Mouse (Mus musculus): ENCODE measurements around the gene Eif4ebp2. TPM values are rescaled to one million over a fixed set of nuclear protein-coding genes. Genes with fewer than 3 reads are reported as not detected.

Eif4ebp2 gene
- polyA plus RNA-seq, 1 experiment from 2014 or later: 37.4 TPM

DNA sequence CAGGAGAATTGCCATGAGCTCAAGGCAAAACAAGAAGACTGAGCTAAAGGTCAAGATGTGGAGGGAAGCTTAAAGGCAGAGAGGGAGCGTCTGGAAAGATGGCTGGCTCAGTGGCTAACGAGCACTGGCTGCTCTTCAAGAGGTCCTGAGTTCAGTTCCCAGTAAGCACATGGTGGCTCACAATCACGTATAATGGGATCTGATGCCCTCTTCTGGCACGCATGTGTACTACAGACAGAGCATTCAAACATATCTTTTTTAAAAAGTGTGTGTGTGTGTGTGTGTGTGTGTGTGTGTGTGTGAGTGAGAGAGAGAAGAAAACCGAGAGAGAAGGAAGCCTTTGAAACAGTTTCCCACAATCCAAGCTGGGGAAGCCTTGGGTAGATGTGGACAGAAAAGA, 50.0 kb downstream of the Eif4ebp2 start:
- 74% methylated on average over 5 of the region's 5 CpGs for WGBS
- Histone ChIP-seq H3K27me3 (ENCODE audit: control insufficient read depth, insufficient read depth, low read length) (no peaks in the 10 kb centered on the region), H3K4me1 (replicated peaks; ENCODE audit: control insufficient read depth, insufficient read depth, low read length) (no peaks in the 10 kb centered on the region), H3K36me3 (replicated peaks; ENCODE audit: control insufficient read depth, insufficient read depth) (no peaks in the 10 kb centered on the region), H3K4me2 (replicated peaks) (no peak overlapping the region), H3K4me3 (replicated peaks; ENCODE audit: low read length) (no peak overlapping the region), H3K9me3 (ENCODE audit: control insufficient read depth, low read length) (no peaks in the 10 kb centered on the region), H3K27ac (no peak overlapping the region), H3K9ac (no peak overlapping the region)
- no peak for DNase-seq (ENCODE audit: low spot score)
- no peak for ATAC-seq (ENCODE audit: low FRiP score)

DNA sequence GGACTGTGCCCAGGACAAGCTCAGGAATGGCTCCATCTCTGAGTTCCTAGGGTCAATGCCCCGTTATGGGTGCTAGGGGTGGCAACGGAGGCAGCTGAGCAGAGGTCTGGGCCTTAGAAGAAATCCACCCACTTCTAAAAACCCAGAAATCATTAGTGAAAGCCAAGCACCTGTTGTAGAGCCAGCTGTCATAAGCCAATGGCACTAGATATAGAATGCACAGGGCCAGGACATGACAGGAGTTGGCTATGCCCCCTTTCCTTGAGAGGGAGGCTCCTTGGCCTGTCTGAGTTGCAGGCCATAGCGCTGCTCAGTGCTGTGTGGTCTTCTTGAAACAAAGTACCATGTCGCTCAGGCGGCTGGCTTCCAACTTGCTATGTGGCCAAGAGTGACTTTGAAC, 52.1 kb downstream of the Eif4ebp2 start:
- no peak overlapping the region for H3K27ac ChIP-seq
- WGBS: 89% methylated on average over 5 of the region's 5 CpGs
- no peak overlapping the region for H3K4me3 ChIP-seq (replicated peaks; ENCODE audit: low read length)

DNA sequence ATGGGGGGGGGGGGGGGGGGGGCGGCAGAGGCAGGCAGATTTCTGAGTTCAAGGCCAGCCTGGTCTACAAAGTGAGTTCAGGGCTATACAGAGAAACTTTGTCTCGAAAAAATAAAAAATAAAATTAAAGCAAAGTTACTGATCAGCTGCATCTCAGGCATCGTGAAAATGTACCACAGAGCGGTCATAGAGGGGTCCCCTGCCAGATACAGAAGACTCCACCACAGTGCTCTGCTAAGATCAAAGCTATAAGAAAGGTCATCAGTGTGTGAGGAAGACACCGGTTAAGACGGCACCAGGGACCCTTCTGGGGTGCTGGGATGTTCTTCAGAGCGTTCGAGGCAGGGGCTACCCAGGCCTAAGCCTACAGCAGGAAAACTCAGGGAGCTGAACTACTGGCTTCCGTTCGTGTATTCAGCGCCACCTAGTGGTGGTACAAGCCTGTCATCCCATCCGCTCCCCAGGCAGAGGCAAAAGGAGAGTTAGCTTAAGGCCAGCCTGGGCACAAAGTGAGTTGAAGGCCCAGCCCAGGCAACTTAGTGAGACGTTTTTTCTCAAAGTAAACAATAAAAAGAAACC, 53.2 kb downstream of the Eif4ebp2 start:
- Histone ChIP-seq H3K4me1 (replicated peaks; ENCODE audit: control insufficient read depth, insufficient read depth, low read length) (no peaks in the 10 kb centered on the region), H3K27ac (no peak overlapping the region), H3K9me3 (ENCODE audit: control insufficient read depth, low read length) (no peaks in the 10 kb centered on the region), H3K27me3 (ENCODE audit: control insufficient read depth, insufficient read depth, low read length) (no peaks in the 10 kb centered on the region), H3K36me3 (replicated peaks; ENCODE audit: control insufficient read depth, insufficient read depth) (no peaks in the 10 kb centered on the region), H3K4me2 (replicated peaks) (no peak overlapping the region), H3K9ac (no peak overlapping the region), H3K4me3 (replicated peaks; ENCODE audit: low read length) (no peak overlapping the region)
- peak; percentile 87 for ATAC-seq (ENCODE audit: low FRiP score)
- WGBS: 27% methylated on average over 13 of the region's 13 CpGs
- DNase-seq (ENCODE audit: low spot score): peak; percentile 92

More for the DNA sequence above, 52.1 kb downstream of the Eif4ebp2 start:
- Histone ChIP-seq H3K9me3 (ENCODE audit: control insufficient read depth, low read length) (no peaks in the 10 kb centered on the region), H3K27me3 (ENCODE audit: control insufficient read depth, insufficient read depth, low read length) (no peaks in the 10 kb centered on the region), H3K9ac (no peak overlapping the region), H3K4me2 (replicated peaks) (no peak overlapping the region), H3K4me1 (replicated peaks; ENCODE audit: control insufficient read depth, insufficient read depth, low read length) (no peaks in the 10 kb centered on the region), H3K36me3 (replicated peaks; ENCODE audit: control insufficient read depth, insufficient read depth) (no peaks in the 10 kb centered on the region)
- ATAC-seq (ENCODE audit: low FRiP score) (no peak), DNase-seq (ENCODE audit: low spot score) (no peak)

- WGBS: 49% methylated on average over 3 of the region's 3 CpGs
- Histone ChIP-seq H3K4me1 (replicated peaks; ENCODE audit: control insufficient read depth, insufficient read depth, low read length) (no peaks in the 10 kb centered on the region), H3K4me3 (replicated peaks; ENCODE audit: low read length) (no peak overlapping the region), H3K36me3 (replicated peaks; ENCODE audit: control insufficient read depth, insufficient read depth) (no peaks in the 10 kb centered on the region), H3K27ac (no peak overlapping the region), H3K27me3 (ENCODE audit: control insufficient read depth, insufficient read depth, low read length) (no peaks in the 10 kb centered on the region), H3K4me2 (replicated peaks) (no peak overlapping the region), H3K9ac (no peak overlapping the region), H3K9me3 (ENCODE audit: control insufficient read depth, low read length) (no peaks in the 10 kb centered on the region)
- ATAC-seq (ENCODE audit: low FRiP score) (no peak), DNase-seq (ENCODE audit: low spot score) (no peak)
Observed at GRCm38 (mm10) chr10:61398125-61398524, 54.3 kb downstream of the Eif4ebp2 start.

- WGBS: 27% methylated on average over 9 of the region's 9 CpGs
Observed at GRCm38 (mm10) chr10:61394476-61395136, 57.9 kb downstream of the Eif4ebp2 start.

GRCm38 (mm10) chr10:61392584-61392983, 59.9 kb downstream of the Eif4ebp2 start:
- no peaks in the 10 kb centered on the region for H3K4me1 ChIP-seq (replicated peaks; ENCODE audit: control insufficient read depth, insufficient read depth, low read length)
- no peak overlapping the region for H3K4me2 ChIP-seq (replicated peaks)
- no peaks in the 10 kb centered on the region for H3K27me3 ChIP-seq (ENCODE audit: control insufficient read depth, insufficient read depth, low read length)
- ATAC-seq (ENCODE audit: low FRiP score) (no peak), DNase-seq (ENCODE audit: low spot score) (no peak)
- no peak overlapping the region for H3K9ac ChIP-seq
- H3K36me3 ChIP-seq (replicated peaks; ENCODE audit: control insufficient read depth, insufficient read depth): no peaks in the 10 kb centered on the region
- H3K9me3 ChIP-seq (ENCODE audit: control insufficient read depth, low read length): no peaks in the 10 kb centered on the region
- H3K4me3 ChIP-seq (replicated peaks; ENCODE audit: low read length): no peak overlapping the region
- WGBS: 60% methylated on average over 4 of the region's 4 CpGs
- no peak overlapping the region for H3K27ac ChIP-seq

More at GRCm38 (mm10) chr10:61394476-61395136, 57.9 kb downstream of the Eif4ebp2 start:
- Histone ChIP-seq H3K4me2 (replicated peaks) (no peak overlapping the region), H3K27ac (no peak overlapping the region; the same call in 1 of the 2 replicates), H3K4me3 (replicated peaks; ENCODE audit: low read length) (no peak overlapping the region), H3K9me3 (ENCODE audit: control insufficient read depth, low read length) (no peaks in the 10 kb centered on the region), H3K9ac (no peak overlapping the region), H3K4me1 (replicated peaks; ENCODE audit: control insufficient read depth, insufficient read depth, low read length) (no peaks in the 10 kb centered on the region), H3K27me3 (ENCODE audit: control insufficient read depth, insufficient read depth, low read length) (no peaks in the 10 kb centered on the region), H3K36me3 (replicated peaks; ENCODE audit: control insufficient read depth, insufficient read depth) (no peaks in the 10 kb centered on the region)
- ATAC-seq (ENCODE audit: low FRiP score): no peak
- no peak for DNase-seq (ENCODE audit: low spot score)

- no peaks in the 10 kb centered on the region for H3K4me1 ChIP-seq (replicated peaks; ENCODE audit: control insufficient read depth, insufficient read depth, low read length)
- H3K9me3 ChIP-seq (ENCODE audit: control insufficient read depth, low read length): no peaks in the 10 kb centered on the region
- no peak overlapping the region for H3K4me3 ChIP-seq (replicated peaks; ENCODE audit: low read length)
- 60% methylated on average over 2 of the region's 2 CpGs for WGBS
- H3K4me2 ChIP-seq (replicated peaks): no peak overlapping the region
- DNase-seq (ENCODE audit: low spot score): no peak
- ATAC-seq (ENCODE audit: low FRiP score): no peak
- H3K36me3 ChIP-seq (replicated peaks; ENCODE audit: control insufficient read depth, insufficient read depth): no peaks in the 10 kb centered on the region
- H3K9ac ChIP-seq: no peak overlapping the region
- no peaks in the 10 kb centered on the region for H3K27me3 ChIP-seq (ENCODE audit: control insufficient read depth, insufficient read depth, low read length)
- H3K27ac ChIP-seq: no peak overlapping the region
Observed at GRCm38 (mm10) chr10:61390148-61390547, 62.3 kb downstream of the Eif4ebp2 start.

- H3K4me1 ChIP-seq (replicated peaks; ENCODE audit: control insufficient read depth, insufficient read depth, low read length): peaks cover 3% of the 10 kb centered on the region
- no peak overlapping the region for H3K4me2 ChIP-seq (replicated peaks)
- no peak overlapping the region for H3K4me3 ChIP-seq (replicated peaks; ENCODE audit: low read length)
- ATAC-seq (ENCODE audit: low FRiP score): peak; percentile 87
- no peaks in the 10 kb centered on the region for H3K27me3 ChIP-seq (ENCODE audit: control insufficient read depth, insufficient read depth, low read length)
- H3K9ac ChIP-seq: no peak overlapping the region
- H3K27ac ChIP-seq: no peak overlapping the region
- H3K36me3 ChIP-seq (replicated peaks; ENCODE audit: control insufficient read depth, insufficient read depth): no peaks in the 10 kb centered on the region
- DNase-seq (ENCODE audit: low spot score): no peak
- WGBS: 4% methylated on average over 5 of the region's 5 CpGs
- H3K9me3 ChIP-seq (ENCODE audit: control insufficient read depth, low read length): no peaks in the 10 kb centered on the region
Observed at GRCm38 (mm10) chr10:61389020-61389419, 63.4 kb downstream of the Eif4ebp2 start.

DNA sequence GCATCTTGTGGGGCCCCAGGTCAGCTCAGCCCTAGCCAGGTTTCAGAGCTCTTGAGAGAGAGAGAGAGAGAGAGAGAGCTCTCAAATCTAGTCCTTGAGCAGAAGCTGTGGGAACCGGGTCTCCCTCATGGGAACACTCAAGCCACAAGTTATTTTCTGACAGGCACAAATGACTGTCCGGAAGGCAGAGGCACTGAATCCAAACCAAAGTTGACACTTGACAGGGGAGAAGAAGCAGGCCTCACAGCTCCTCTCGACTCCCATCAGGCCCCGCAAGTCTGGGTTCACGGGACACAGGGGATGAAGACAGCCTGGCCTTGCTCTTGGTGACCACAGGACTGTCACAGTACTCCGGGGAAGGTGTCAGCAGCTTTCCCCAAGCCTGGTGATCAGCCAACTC, 66.2 kb downstream of the Eif4ebp2 start:
- DNase-seq (ENCODE audit: low spot score): no peak
- H3K4me1 ChIP-seq (replicated peaks; ENCODE audit: control insufficient read depth, insufficient read depth, low read length): peaks cover 20% of the 10 kb centered on the region
- ATAC-seq (ENCODE audit: low FRiP score): no peak
- no peak overlapping the region for H3K4me3 ChIP-seq (replicated peaks; ENCODE audit: low read length)
- H3K9ac ChIP-seq: no peak overlapping the region
- H3K27me3 ChIP-seq (ENCODE audit: control insufficient read depth, insufficient read depth, low read length): no peaks in the 10 kb centered on the region
- no peak overlapping the region for H3K27ac ChIP-seq
- H3K4me2 ChIP-seq (replicated peaks): no peak overlapping the region
- no peaks in the 10 kb centered on the region for H3K9me3 ChIP-seq (ENCODE audit: control insufficient read depth, low read length)
- H3K36me3 ChIP-seq (replicated peaks; ENCODE audit: control insufficient read depth, insufficient read depth): no peaks in the 10 kb centered on the region
- 74% methylated on average over 6 of the region's 6 CpGs for WGBS
